Mouse (Mus musculus) cerebellum, adult (tissue): ENCODE measurements around the gene Cdkn2a.

Experiments
- ATAC-seq: cut with Nextera tagmentation; 2 replicates; pipeline ENCODE4 v1.9.2; 2017; ENCODE audit warnings: mild to moderate bottlenecking, moderate library complexity, mixed read lengths; ENCODE audit not compliant: insufficient number of reproducible peaks, low FRiP score, low TSS enrichment

Gene Cdkn2a

DNA sequence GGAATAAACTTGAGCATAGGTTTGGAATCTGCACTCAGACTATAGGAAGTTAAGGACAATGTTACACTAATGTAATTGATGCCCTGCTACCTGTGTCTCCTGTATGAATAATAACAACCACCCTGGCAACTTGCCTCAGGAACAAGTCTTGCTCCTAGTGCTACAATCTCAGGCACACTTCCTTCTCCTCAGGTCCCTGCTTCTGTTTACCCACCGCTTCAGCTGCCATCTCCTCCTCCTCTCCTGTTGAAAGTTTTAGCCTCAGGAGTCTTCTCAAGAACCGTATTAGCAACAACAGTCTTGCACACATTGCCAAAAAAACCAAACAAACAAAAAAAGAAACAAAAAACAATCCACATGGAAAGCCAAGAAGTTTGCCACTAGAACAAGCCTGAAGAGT is 14.8 kb downstream of the Cdkn2a start:
- no peak for ATAC-seq

DNA sequence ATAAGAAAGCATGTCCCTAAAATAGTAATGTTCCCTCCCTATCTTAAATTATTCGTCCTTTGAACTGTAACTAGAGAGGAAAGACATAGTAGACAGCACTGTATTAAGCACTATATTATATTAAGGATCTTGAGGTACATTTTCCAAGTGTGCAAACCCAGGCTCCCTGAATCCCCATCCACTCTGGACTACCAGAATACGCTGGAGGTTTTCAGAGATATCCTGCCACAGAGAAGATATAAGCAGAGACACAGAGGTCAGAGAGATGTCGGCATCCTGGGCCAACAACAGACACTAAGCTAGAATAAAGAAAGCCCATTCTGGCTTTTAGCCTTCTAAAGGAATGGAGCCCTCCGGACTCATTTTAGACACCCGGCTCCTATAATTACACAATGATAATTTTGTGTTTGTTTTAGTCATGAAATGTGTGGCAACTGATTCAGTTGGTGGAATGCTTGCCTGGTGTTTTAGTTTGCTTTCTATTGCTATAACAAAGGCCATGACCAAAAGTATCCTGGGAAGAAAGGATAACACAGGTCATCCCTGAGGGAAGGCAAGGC is 17.0 kb downstream of the Cdkn2a start:
- ATAC-seq, result no peak

GRCm38 (mm10) chr4:89276669-89277219 is 17.7 kb downstream of the Cdkn2a start:
- ATAC-seq, result no peak

DNA sequence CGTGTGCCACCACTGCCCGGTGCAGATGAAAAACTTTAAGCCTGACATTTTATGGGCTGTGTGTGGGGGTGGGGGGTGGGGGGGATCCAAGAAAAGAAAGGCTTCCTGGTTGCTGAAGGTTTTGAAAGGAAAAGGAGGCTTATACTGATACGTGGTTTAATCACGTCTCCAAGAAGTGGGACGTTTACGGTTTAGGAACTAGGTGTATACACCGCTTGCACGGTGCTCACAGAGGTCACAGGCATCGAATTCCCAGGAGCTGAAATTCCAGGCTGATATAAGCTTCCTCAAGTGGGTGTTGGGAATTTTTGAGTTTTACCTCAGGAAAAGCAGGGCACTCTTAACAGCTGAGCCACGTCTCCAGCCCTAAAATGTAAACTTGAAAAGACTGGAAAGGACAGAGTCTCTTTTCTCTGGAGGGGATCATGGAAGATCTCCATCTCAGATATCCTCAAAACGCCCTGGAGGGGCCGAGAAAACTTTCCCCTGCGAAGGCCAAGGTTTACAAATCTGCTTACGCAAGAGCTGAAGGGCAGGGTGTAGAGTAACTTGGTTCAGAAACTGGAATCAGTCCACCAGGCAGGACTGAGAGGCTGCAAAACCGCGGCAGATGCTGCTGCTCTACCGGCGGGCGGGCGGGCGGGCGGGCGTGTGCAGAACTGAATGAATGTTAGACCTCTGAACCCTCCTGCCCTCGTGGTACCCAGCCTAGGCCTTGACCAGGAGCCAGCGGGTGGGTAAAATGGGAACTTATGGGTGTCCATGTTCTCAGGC is 18.5 kb downstream of the Cdkn2a start:
- no peak for ATAC-seq

DNA sequence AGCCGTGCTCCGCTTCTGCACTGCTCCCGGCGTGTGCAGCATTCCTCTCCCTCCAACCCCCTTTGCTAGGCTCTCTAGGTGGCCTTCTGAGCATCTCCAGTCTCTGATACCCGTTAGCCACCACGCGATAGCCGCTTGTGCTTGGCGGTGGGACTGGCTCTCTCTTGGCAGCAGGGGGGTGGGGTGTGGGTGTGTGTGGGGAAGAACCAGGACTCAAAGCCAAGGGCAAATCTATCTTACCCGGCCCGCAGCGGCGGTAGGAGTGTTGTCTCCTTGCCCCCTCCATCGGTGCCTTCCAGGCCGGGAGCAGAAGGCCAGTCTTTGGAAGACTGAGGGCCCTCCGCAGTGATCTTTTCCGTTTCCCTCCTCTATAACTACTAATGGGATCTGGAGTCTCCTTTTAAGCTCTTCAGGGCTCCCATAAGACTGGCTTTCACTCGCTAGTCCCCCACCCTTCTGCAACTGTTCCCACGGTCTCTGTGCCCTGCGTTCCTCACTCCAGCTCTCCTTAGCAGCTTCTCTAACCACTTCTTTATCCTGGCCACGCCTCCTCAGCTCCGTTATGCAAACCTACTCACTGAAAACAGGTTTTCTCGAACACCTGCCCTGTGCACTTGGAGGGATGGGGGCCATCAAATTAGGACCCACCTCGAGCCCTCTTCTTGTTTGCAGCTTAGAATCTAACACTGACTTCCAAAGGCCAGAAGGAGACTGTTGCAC is 19.5 kb downstream of the Cdkn2a start:
- ATAC-seq, result no peak

- ATAC-seq, result no peak
These were observed 20.4 kb downstream of the Cdkn2a start for GRCm38 (mm10) chr4:89274006-89274405.

- no peak for ATAC-seq
These were observed 20.9 kb downstream of the Cdkn2a start for GRCm38 (mm10) chr4:89273585-89273984.

DNA sequence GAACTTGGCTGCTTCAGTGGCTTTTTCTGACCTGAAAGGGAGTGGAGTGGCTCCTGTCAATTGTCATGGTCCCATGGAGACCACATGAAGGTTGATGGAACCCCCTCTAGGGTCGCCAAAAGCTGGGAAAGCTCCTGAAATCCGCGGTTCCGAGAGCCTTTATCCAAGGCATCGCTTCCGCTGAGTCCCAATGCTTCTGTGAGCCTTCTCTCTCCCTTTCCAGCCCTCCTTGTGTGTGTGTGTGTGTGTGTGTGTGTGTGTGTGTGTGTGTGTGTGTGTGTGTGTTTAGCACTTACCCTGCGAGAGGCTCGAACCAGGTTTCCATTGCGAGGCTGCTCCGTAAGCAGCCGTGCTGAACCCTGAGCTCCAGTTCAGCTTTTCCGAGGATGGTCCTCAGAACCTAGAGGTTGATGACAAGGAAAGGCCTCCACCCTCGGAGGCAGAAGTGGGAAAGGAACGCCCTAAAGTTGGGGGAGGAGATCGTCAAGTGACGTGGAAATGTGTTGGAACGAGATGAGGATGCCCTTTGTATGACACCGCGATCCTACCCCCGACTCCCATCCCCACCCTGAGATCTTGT is 21.4 kb downstream of the Cdkn2a start:
- ATAC-seq, result no peak

DNA sequence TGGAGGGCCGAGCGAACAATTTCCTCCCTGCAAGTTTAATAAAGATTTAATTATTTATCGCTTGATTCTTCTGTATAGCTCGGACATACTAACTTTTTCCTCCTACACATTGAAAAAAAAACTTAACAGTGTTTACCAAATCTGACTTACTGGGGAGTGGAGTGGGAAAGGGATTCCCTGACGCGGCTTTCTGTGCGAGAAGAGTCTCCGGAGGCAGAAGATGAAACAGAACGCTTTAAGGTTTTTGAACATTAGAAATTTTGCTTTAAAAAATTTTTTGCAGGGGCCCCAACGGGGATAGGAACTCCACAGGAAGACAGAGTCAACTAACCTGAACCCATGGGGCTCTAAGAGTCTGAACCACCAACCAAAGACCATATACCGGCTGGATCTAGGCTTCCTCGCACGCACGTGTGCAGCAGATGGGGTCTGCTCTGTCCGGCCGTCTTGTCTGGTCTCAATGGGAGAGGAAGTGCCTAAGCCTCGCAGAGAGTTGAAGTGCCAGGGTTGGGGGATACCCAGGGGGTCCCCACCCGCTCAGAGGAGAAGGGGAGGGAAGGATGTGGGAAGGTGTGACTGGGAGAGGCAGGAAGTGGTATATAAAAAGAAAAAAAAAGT is 22.2 kb downstream of the Cdkn2a start:
- ATAC-seq, result no peak

DNA sequence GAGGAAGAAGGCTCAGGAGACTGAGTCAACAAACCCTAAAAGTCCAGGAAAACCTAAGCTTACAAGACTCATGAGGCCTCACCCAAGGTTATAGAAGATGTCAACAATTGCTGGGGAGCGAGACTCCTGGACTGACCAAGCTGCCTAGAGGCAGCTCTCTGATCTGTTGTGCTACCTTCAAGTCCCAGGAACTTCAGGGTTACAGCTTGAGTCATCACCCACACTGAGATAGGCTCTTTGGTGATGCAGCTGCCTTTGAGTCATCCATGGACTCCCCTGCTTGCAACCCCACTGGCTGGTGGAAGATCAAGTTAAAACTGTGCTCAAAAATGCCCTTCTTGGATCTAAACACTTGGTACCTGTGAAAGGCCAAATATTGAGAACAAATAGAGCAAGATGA is 36.7 kb downstream of the Cdkn2a start:
- ATAC-seq, result no peak

GRCm38 (mm10) chr4:89234446-89234845 is 60.0 kb downstream of the Cdkn2a start:
- ATAC-seq, result no peak
